Mouse (Mus musculus): ENCODE data around the gene Anapc11.

DNA sequence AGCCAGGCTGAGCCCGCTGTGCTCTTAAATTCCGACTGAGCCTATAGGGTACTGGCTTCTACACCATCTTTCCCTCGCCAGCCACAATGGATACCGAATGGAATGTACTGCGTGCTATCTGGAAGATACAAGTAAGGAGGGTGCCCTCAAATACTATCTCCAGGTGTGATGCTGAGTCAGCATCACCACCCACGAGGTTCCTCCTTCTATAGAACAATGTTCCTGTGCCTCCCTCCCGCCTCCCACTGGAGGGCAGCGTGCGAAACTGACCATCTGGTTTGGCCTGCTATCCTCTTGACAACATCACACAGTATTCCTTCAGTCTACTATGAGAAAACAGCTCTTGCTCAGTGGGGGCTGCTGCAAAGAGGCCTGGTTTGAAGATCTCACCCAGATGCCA lies 33.1 kb upstream of the Anapc11 start:
- TF ChIP-seq CTCF (IDR thresholded peaks at IDR 0.05; ENCODE audit: extremely low read depth, insufficient read length, insufficient replicate concordance, low read depth, low read length) (no peak), POLR2A (IDR thresholded peaks at IDR 0.05; ENCODE audit: low read depth, low read length) (no peak)

All from small intestine, adult 2 months (tissue).